Mouse (Mus musculus): ENCODE results near the gene Hmgb1. TPM values are rescaled to one million over a fixed set of nuclear protein-coding genes. Genes with fewer than 3 reads are reported as not detected.

The Hmgb1 gene
- total RNA-seq, 2 experiments from 2014 or later, result 99.8 to 112 TPM

DNA sequence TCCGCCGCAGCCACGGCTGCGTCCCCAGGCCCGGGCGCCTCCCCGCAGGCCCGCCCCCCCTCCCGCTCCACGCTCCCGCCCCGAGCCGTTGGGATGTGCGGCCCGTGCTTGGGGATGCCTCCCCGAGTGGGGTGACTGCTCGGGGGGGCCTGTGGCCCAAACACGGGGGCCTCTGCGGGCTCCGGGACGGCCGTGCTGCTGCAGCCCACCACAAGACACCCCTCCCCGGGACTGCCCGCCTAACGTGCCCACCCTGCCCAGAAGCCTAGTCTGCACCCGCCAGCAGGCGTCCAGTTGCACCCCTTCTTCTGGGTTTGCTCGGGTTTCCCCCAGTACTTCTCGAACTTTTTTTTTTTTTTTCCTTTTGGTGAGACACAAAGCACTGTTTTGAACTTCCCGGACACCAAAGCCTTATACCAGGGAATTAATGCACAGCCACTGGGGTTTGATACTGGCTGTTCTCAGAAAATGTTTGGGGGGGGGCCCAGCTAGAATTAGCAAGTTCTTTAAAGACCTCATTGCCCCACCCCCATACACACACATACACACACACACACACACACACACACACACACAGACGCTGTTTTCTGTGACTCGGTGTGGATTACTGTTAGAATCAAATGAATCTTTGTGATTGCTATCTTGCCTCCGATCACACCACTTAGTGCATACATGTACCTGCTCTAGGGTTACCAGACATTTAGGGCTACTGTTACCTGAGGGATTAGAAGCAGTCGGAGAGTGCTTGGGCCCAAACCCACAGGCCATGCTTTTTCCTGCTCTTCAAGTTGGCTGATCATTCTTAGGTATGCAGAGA is 130.7 kb downstream of the Hmgb1 start:
- intact Hi-C loops (cut with DNase I), result loop anchor here (5.0 to 10.0 kb wide), 4 partner anchors 99 to 239 kb away; partner anchors contain the start of gene Katnal1
- no peak for TF ChIP-seq CTCF (IDR thresholded peaks at IDR 0.05)
- Histone ChIP-seq H3K4me3 (peak overlapping the region; percentile 88), H3K27ac (no peak overlapping the region)
- peak; percentile 33 for DNase-seq

DNA sequence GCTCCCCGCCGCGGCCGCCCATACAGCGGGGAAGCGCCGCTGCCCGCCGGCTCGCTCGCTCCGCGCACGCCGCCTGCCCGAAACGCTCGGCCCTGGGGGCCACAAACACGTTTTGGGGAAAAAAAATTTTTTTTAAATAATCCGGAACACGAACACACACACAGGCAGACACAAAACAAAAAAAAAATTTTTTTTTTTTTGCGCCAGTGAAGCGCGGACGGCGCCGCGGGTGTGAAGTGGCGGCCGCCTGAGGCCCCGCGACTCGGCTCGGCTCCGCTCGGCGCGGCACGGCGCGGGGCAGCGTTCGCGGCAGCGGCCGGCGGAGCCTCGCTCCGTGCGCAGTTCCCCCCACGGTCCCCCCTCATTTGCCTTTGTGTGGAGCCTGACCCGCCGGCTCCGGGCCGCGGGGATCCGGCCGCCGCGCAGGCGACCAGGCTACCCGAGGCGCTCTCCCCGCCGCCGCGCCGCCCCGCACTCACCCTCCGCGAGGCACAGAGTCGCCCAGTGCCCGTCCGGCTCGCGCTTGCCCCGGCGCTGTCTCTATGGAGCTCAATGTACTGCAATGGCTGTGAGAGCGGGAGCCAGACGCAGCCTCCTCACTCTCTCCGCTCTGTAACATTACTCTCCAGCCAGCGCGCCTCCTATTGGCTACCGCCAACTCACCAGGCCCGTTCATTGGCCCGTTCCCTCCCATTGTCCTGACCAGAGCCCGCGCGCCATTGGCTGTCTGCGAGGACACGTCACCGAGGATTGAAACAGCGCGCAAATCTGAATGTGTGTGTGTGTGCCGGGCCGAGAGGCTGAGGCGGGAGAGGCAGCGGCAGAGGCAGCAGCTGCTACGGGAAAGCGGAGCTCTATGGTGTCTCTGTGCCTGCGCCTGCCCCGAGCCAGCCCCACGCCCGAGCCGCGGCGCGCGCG is 131.6 kb downstream of the Hmgb1 start:
- no peak; the same call in 1 of the 2 replicates for TF ChIP-seq CTCF (IDR thresholded peaks at IDR 0.05)
- intact Hi-C loops (cut with DNase I), result loop anchor here (5.0 to 10.0 kb wide), 4 partner anchors 100 to 238 kb away; partner anchors contain the start of gene Katnal1
- Histone ChIP-seq H3K4me3 (peak overlapping the region; percentile 88), H3K27ac (peak overlapping the region; percentile 99)
- DNase-seq, result peak; percentile 99

DNA sequence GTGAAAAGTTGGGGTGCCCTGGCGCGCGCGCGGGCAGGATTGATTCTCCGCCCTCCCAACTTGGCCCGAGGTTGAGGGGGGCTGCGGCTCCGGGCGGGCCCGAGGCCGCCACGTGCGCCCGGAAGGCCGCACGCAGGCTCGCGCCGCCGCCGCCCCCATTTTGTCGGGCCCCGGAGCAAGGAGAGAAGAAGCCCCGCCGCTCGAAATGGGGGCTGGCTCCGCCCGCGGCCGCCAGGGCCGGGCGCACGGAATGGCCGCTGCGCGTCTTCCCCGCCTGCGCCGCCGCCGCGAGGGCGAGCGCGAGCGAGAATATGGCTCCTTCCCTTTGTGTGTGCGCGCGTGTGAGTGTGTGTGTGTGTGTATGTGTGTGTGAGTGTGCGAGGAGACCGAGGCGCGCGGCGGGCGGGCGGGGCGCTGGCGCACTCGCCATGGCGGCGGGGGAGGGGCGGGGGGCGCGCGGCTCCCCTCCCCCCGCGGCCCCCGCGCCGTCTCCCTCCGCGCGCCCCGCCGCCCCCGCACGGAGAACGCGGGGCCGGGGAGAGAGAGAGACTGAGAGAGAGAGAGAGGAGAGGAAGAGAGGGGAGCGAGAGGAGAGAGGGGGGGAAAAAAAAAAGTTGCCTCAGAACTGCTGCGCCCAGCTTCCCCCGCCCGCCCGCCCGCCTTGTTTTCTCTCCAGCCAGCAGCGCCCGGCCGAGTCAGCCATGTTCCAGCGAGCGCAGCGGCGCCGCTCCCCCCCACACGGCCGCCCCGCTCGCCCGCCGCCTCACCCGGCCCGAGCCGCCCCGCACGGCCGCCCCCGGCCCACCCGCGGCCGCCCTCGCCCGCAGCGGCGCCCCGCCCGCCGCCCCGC is 132.5 kb downstream of the Hmgb1 start:
- intact Hi-C loops (cut with DNase I), result loop anchor here (2.0 to 10.0 kb wide), 6 partner anchors 45 to 237 kb away; partner anchors contain the start of genes Hmgb1, Katnal1 and Uspl1
- peak; percentile 93 for DNase-seq
- Histone ChIP-seq H3K27ac (peak overlapping the region; percentile 99), H3K4me3 (peak overlapping the region; percentile 88)
- TF ChIP-seq CTCF (IDR thresholded peaks at IDR 0.05), result peak; percentile 14; the same call in 1 of the 2 replicates

DNA sequence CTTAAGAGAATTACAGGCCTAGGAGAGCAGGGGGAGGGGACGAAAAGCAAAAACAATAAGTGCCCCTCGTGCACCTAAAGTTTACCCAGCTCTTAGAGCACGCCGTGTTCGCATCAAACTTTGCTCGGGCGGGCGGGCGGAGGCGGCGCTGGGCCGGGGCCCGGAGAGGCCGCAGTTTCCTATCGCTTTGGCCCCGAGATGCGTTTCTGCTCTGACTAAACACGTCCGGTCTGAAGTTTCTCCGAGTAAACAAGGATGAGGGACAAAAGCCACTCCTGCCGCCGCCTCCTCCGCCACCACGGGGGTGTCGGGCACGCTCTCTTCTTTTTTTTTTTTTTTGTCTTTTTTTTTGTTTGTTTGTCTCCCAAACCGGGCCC is 133.1 kb downstream of the Hmgb1 start:
- DNase-seq, result no peak
- Histone ChIP-seq H3K27ac (peak overlapping the region; percentile 99), H3K4me3 (peak overlapping the region; percentile 88)
- intact Hi-C loops (cut with DNase I), result loop anchor here (2.0 to 10.0 kb wide), 6 partner anchors 44 to 236 kb away; partner anchors contain the start of genes Hmgb1, Katnal1 and Uspl1
- TF ChIP-seq CTCF (IDR thresholded peaks at IDR 0.05), result no peak

DNA sequence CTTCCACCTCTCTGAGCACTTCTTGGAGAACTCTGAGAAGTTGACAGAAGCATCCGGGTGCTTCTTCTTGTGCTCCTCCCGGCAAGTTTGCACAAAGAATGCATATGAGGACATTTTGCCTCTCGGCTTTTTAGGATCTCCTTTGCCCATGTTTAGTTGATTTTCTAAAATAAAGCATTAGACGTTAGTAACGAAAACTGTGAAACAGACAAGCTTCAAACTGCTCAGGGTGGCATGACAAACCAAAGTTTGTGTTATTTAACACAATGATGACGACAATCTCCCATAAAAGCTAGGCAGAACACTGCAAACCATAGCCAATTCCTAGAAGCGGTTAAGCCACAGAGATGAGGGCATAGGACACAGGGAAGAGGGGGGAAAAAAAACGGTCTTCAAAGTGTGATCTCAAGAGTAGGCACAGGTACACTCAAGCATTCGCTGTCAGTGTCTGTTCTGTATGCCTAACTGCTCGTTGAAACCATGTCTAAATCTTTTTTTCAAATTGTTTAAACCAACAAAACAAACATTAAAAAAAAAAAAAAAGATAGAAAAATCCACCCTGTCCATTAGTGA is 133.6 kb downstream of the Hmgb1 start:
- Histone ChIP-seq H3K4me3 (peak overlapping the region; percentile 88), H3K27ac (peak overlapping the region; percentile 99)
- no peak for TF ChIP-seq CTCF (IDR thresholded peaks at IDR 0.05)
- DNase-seq, result no peak
- intact Hi-C loops (cut with DNase I), result loop anchor here (2.0 to 10.0 kb wide), 6 partner anchors 44 to 236 kb away; partner anchors contain the start of genes Hmgb1, Katnal1 and Uspl1

DNA sequence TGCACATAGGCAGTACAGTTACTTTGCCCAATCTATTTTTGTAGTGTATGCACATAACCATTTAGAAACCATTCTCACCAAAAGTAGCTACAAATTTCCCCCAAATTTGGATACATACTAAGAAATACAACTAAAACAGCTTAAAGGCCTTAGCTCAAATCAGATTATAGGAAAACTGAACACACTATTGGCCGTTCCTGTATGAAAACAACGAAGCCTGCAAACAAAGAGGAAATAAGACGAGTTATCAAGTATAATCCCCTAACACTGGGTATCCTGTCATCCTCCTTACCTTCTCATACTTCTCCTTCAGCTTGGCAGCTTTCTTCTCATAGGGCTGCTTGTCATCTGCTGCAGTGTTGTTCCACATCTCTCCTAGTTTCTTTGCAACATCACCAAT is 134.9 kb downstream of the Hmgb1 start:
- intact Hi-C loops (cut with DNase I), result loop anchor here (10.0 kb wide), 1 partner anchor 145 kb away; no protein-coding TSS in a partner anchor
- H3K4me3 ChIP-seq, result peak overlapping the region; percentile 88
- no peak for DNase-seq
- no peak for TF ChIP-seq CTCF (IDR thresholded peaks at IDR 0.05)
- peak overlapping the region; percentile 44; the same call in 1 of the 2 replicates for H3K27ac ChIP-seq

DNA sequence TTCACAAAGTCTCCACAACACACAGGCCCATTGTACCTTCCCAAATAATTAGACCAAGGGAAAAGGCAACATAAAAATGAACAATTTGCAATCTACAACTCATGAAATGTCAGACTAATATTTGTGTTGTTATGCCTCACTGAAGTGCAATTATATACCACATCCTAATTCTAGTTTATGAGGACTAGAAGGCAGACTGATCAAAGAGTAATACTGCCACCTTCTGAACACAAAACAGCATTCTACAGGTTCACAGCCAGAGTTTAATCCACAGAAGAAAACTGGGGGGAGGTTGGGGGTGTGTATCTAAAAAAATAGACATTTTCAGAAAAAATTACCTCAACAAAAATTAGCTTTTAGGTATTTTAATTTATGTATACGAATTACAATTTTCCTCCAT is 135.3 kb downstream of the Hmgb1 start:
- no peak overlapping the region for H3K4me3 ChIP-seq
- H3K27ac ChIP-seq, result peak overlapping the region; percentile 49; the same call in 1 of the 2 replicates
- DNase-seq, result no peak
- TF ChIP-seq CTCF (IDR thresholded peaks at IDR 0.05), result peak; percentile 61
- intact Hi-C loops (cut with DNase I), result loop anchor here (10.0 kb wide), 1 partner anchor 144 kb away; no protein-coding TSS in a partner anchor

DNA sequence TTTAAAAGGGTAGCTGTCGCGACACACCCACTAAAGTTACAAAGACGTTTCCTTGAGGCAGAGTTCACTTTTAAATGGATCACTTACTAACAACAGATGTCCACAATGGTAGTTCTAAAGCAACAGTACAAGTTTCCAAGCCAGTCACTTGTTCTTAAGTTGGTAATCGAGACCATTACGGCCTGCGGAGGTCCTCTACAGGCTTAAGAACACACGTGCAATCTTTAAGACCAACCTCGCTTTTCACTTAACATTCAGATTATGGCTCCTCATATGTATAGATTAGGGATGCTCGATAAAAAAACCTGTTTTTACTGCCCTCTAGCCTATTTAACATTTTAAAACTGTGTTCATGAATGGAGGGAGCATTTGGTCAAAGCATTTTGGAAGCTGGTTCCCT is 137.6 kb downstream of the Hmgb1 start:
- TF ChIP-seq CTCF (IDR thresholded peaks at IDR 0.05), result no peak
- Histone ChIP-seq H3K4me3 (no peak overlapping the region), H3K27ac (no peak overlapping the region)
- DNase-seq, result no peak
- intact Hi-C loops (cut with DNase I), result loop anchor here (10.0 kb wide), 1 partner anchor 142 kb away; no protein-coding TSS in a partner anchor

DNA sequence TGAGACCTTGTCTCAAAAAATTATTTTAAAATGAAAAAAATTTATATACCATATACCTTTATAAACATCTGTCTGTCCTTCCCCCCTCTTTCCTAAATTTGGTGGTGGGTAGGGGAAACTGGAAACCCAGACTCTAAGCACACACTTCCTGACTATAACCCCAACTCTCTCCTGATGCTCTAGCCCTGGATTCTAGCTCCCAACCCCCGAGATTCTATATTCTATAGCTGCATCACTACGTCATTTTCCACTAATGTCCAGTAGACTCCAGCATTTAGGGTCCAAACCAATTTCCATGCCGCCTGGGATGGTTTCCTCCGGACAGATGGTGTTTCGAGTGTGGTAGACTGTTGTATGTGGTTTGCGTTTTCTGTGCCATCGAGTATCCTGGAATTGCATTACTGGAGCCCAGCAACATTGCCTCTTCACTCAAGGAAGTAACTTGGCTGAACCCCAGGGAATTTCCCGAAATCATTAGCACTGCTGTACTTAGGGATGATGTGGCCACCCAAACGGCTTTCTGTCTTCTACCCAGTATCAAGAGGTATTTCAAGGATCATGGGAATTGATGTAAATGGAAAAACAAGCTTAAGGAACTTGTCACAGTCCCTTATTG is 138.7 kb downstream of the Hmgb1 start:
- Histone ChIP-seq H3K4me3 (no peak overlapping the region), H3K27ac (no peak overlapping the region)
- intact Hi-C loops (cut with DNase I), result loop anchor here (10.0 kb wide), 1 partner anchor 141 kb away; no protein-coding TSS in a partner anchor
- TF ChIP-seq CTCF (IDR thresholded peaks at IDR 0.05), result no peak
- no peak for DNase-seq

DNA sequence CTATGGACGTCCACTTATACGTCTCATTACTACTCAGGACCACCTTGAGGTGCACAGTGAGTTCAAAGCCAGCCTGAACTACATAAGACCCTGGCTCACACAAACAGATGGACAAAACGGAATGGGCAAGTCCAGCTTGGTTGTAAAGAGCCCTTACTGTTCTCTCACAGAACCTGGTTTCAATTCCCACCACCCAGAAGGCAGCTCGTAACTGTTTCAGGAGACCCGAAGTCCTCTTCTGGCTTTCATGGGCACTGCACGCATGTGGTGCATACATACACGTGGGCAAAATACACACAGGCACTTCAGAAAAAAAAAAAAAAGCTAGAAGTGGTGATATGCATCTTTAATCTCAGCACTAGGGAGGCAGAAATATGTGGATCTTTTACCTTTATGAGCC is 139.2 kb downstream of the Hmgb1 start:
- TF ChIP-seq CTCF (IDR thresholded peaks at IDR 0.05), result no peak
- H3K4me3 ChIP-seq, result no peak overlapping the region
- no peak overlapping the region for H3K27ac ChIP-seq
- DNase-seq, result no peak
- intact Hi-C loops (cut with DNase I), result loop anchor here (10.0 kb wide), 1 partner anchor 140 kb away; no protein-coding TSS in a partner anchor

Data from gastrocnemius, adult 2 months (tissue).